Mouse (Mus musculus): ENCODE results near the gene Bco1. TPM values are rescaled to one million over a fixed set of nuclear protein-coding genes. Genes with fewer than 3 reads are reported as not detected.

The Bco1 gene
- polyA plus RNA-seq, 1 experiment from 2014 or later, result 0.25 TPM

DNA sequence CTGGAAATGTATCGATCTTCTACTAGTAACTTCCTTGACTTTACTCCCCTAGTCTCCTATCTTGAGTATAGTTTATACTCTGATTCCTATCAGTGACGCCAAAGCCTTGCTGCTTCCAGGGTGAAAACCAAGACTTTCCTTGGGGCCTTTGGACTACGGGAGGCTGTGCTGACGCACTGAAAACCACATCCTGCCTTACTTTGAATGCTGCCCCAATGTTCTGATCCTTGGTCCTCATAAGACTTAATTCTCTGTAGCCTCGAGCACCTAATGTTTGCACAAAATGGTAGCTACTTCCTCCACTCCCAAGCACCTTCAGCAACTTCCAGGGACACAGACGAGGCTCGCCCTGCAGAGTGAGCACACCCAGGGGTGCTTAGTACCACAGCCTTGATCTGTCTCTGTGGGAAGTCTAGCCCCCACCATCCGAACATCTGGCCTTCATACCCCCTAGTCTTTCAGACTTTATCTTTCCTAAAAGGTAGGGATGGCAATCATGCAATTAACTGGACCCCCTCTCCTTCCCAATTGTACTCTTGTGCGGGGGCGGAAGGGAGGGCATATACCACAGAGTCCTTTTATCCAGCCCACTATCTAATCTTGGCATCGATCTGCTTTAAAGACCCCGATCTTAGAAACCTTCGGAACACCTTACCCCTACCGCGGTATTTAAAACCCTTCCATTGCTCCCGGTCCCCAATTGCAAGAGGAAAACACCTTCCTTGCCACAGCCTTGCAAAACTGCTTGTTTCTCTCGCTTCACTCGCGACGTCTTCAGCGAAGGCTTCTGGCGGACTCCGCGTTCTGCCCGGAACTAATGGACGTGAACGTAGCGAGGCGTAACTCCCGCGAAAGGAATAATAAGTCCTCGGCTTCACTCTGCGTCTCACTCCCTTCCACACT, 61.5 kb downstream of the Bco1 start:
- ATAC-seq (ENCODE audit: low read depth), result peak; percentile 10; the same call in 1 of the 2 replicates
- Histone ChIP-seq H3K27me3 (ENCODE audit: control insufficient read depth, insufficient read depth, low read length) (no peaks in the 10 kb centered on the region), H3K4me3 (ENCODE audit: low read depth, low read length) (peak overlapping the region; percentile 91), H3K4me1 (ENCODE audit: control insufficient read depth, insufficient read depth, low read length) (peaks cover 20% of the 10 kb centered on the region), H3K9ac (replicated peaks; ENCODE audit: low read depth, low read length) (peak overlapping the region; percentile 65), H3K4me2 (ENCODE audit: low read depth, low read length) (peak overlapping the region; percentile 86), H3K27ac (ENCODE audit: low read depth, low read length) (peak overlapping the region; percentile 75), H3K36me3 (ENCODE audit: control insufficient read depth, insufficient read depth, low read length) (no peaks in the 10 kb centered on the region), H3K9me3 (ENCODE audit: control insufficient read depth, low read length) (no peaks in the 10 kb centered on the region)
- WGBS, result 13% methylated on average over 33 of the region's 33 CpGs

DNA sequence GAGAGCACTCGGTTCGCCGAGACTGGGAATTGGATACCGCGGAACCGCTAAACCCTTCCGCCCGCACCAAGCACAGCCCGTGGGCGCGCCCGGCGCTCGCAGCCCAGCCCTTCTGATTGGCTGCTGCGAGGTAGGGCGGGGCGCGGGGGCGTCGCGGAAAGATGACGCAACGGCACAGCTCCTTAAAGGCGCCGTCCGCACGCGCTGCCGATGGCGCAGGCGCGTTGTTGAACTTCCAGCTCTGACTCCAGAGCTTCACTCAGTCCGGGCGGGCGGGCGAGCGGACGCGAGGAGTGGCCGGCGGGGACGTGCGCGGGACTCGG, 62.1 kb downstream of the Bco1 start:
- Histone ChIP-seq H3K9me3 (ENCODE audit: control insufficient read depth, low read length) (no peaks in the 10 kb centered on the region), H3K9ac (replicated peaks; ENCODE audit: low read depth, low read length) (peak overlapping the region; percentile 88), H3K4me2 (ENCODE audit: low read depth, low read length) (peak overlapping the region; percentile 86), H3K4me1 (ENCODE audit: control insufficient read depth, insufficient read depth, low read length) (peaks cover 20% of the 10 kb centered on the region), H3K4me3 (ENCODE audit: low read depth, low read length) (peak overlapping the region; percentile 91), H3K36me3 (ENCODE audit: control insufficient read depth, insufficient read depth, low read length) (no peaks in the 10 kb centered on the region), H3K27ac (ENCODE audit: low read depth, low read length) (peak overlapping the region; percentile 75), H3K27me3 (ENCODE audit: control insufficient read depth, insufficient read depth, low read length) (no peaks in the 10 kb centered on the region)
- 0% methylated on average over 36 of the region's 45 CpGs for WGBS
- ATAC-seq (ENCODE audit: low read depth), result peak; percentile 96

DNA sequence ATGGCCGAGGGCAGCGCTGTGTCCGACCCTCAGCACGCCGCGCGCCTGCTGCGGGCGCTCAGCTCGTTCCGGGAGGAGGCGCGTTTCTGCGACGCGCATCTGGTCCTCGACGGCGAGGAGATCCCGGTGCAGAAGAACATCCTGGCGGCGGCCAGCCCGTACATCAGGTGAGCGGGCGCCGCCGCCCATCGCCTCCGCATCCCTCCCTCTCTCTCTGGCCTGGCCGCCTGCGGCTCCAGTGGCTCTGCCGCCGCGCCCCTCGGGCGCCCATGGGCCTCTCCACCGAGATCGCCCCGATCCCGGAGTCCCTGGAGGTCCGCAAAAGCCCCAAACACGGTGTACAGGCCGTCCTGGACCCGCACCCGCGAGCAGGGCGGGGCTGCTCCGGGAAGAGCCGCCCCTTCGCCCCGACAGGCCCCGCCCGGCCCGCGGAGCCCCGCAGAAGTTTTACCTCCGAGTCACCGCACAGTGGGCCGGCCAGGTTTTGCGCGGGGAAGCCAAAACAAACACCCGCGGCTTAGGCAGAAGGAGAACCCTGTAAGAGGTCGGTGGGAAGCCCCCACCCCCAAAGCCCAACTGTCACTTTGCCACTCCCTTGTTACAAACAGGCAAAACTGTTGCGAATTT, 62.6 kb downstream of the Bco1 start, which contains the start of gene Gan:
Gene Gan (plus strand): TSS at position 1 of the 627 bp plus-strand sequence.
- ATAC-seq (ENCODE audit: low read depth), result peak; percentile 77
- Histone ChIP-seq H3K27me3 (ENCODE audit: control insufficient read depth, insufficient read depth, low read length) (no peaks in the 10 kb centered on the region), H3K9ac (replicated peaks; ENCODE audit: low read depth, low read length) (peak within 1 kb of the TSS; percentile 88), H3K27ac (ENCODE audit: low read depth, low read length) (peak within 1 kb of the TSS; percentile 75), H3K4me1 (ENCODE audit: control insufficient read depth, insufficient read depth, low read length) (peaks cover 20% of the 10 kb centered on the region), H3K4me2 (ENCODE audit: low read depth, low read length) (peak within 1 kb of the TSS; percentile 86), H3K4me3 (ENCODE audit: low read depth, low read length) (peak within 1 kb of the TSS; percentile 91), H3K36me3 (ENCODE audit: control insufficient read depth, insufficient read depth, low read length) (no peaks in the 10 kb centered on the region), H3K9me3 (ENCODE audit: control insufficient read depth, low read length) (no peaks in the 10 kb centered on the region)
- WGBS, result under 1% methylated on average over 56 of the region's 65 CpGs

DNA sequence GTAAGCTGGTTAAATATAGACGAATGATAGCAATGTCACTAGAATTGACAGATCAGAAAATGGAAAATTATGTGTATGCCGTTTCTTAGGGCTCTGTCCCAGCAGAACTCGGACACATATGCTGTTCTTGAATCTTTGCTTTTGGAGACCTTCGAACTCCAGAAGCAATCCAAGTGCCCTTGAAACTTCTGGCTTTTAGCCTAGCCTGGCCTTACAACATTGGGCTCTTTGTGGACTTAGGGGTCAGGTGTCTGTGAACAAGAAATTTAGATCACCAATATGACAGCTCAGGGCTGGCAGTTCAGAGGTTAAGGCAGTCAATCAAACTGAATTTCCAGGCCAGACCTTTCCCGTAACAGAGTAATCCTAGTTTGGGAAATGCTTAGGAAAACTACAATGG, 63.4 kb downstream of the Bco1 start:
- H3K27me3 ChIP-seq (ENCODE audit: control insufficient read depth, insufficient read depth, low read length), result no peaks in the 10 kb centered on the region
- ATAC-seq (ENCODE audit: low read depth), result no peak
- H3K36me3 ChIP-seq (ENCODE audit: control insufficient read depth, insufficient read depth, low read length), result no peaks in the 10 kb centered on the region
- peak overlapping the region; percentile 91; the same call in 1 of the 2 replicates for H3K4me3 ChIP-seq (ENCODE audit: low read depth, low read length)
- peaks cover 20% of the 10 kb centered on the region for H3K4me1 ChIP-seq (ENCODE audit: control insufficient read depth, insufficient read depth, low read length)
- no peaks in the 10 kb centered on the region for H3K9me3 ChIP-seq (ENCODE audit: control insufficient read depth, low read length)
- H3K4me2 ChIP-seq (ENCODE audit: low read depth, low read length), result peak overlapping the region; percentile 61
- no peak overlapping the region for H3K27ac ChIP-seq (ENCODE audit: low read depth, low read length)
- WGBS, result 67% methylated on average over 5 of the region's 5 CpGs
- H3K9ac ChIP-seq (replicated peaks; ENCODE audit: low read depth, low read length), result no peak overlapping the region; the same call in 1 of the 2 replicates

DNA sequence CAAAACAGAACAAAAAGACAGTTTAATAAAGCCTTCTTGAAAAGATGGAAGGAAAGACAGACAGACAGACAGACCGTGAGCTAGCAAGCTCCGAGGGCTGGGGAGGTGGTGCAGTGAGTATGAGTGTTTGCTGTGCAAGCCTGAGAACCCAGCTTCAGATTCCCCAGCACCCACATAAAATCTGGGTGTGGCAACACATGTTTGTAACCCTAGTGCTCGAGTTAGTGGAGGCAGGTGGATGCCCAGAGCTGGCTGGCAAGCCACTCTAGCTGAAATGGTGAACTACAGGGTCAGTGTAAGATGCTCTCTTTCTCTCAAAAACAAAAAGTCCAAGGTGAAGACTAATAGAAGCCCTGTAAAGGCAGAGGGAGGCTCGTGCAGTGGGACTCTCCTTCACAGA, 69.3 kb downstream of the Bco1 start:
- Histone ChIP-seq H3K4me3 (ENCODE audit: low read depth, low read length) (no peak overlapping the region), H3K9me3 (ENCODE audit: control insufficient read depth, low read length) (no peaks in the 10 kb centered on the region), H3K4me1 (ENCODE audit: control insufficient read depth, insufficient read depth, low read length) (0 out of 2 replicates have a peak, but pooled peaks cover 3% of the 10 kb centered on the region), H3K36me3 (ENCODE audit: control insufficient read depth, insufficient read depth, low read length) (no peaks in the 10 kb centered on the region), H3K4me2 (ENCODE audit: low read depth, low read length) (no peak overlapping the region), H3K27ac (ENCODE audit: low read depth, low read length) (no peak overlapping the region), H3K9ac (replicated peaks; ENCODE audit: low read depth, low read length) (no peak overlapping the region), H3K27me3 (ENCODE audit: control insufficient read depth, insufficient read depth, low read length) (no peaks in the 10 kb centered on the region)
- no peak for ATAC-seq (ENCODE audit: low read depth)
- WGBS, result 82% methylated on average over 4 of the region's 4 CpGs

DNA sequence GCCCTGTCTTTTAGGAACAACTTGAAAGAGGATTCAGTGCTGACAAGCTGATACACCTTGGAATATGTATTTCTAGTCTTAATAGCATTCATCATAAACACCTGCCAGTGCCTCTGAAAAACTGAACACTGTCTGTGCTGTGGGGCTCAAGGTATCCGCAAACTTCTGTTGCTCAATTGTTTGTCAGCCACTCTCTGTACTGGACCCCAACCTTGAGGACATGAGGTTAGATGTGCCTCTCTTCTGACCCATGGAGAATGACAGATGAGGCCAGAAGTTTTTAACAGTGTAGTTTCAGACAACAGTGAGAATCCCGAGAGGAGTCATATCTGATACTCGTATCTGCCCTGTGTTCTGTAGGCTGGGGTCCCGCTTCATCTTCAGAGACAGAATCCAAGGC, 69.9 kb downstream of the Bco1 start:
- Histone ChIP-seq H3K27ac (ENCODE audit: low read depth, low read length) (no peak overlapping the region), H3K4me3 (ENCODE audit: low read depth, low read length) (no peak overlapping the region), H3K27me3 (ENCODE audit: control insufficient read depth, insufficient read depth, low read length) (no peaks in the 10 kb centered on the region), H3K4me2 (ENCODE audit: low read depth, low read length) (no peak overlapping the region), H3K9me3 (ENCODE audit: control insufficient read depth, low read length) (no peaks in the 10 kb centered on the region), H3K9ac (replicated peaks; ENCODE audit: low read depth, low read length) (no peak overlapping the region), H3K4me1 (ENCODE audit: control insufficient read depth, insufficient read depth, low read length) (no peaks in the 10 kb centered on the region), H3K36me3 (ENCODE audit: control insufficient read depth, insufficient read depth, low read length) (no peaks in the 10 kb centered on the region)
- WGBS, result 97% methylated on average over 4 of the region's 4 CpGs
- no peak for ATAC-seq (ENCODE audit: low read depth)

DNA sequence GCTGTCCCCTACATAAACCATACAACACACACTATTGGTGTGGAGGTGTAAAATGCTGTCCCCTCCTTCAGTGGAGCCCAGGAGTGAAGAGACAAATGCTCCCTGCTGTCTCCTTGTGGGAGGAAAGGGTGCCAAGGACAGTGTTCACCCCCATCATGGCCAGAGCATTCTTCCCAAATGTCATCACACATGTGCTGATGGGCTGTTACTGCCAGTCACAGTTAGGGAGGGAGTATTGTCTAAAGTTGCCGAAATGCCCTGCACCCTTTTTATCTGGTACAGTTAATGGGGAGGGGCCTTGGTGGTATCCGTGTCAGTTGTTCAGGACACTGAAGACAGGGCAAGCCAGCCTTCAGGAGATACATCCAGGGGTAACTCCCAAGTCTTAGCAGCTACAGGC, 70.9 kb downstream of the Bco1 start:
- Histone ChIP-seq H3K4me1 (ENCODE audit: control insufficient read depth, insufficient read depth, low read length) (no peaks in the 10 kb centered on the region), H3K4me2 (ENCODE audit: low read depth, low read length) (no peak overlapping the region), H3K27me3 (ENCODE audit: control insufficient read depth, insufficient read depth, low read length) (no peaks in the 10 kb centered on the region), H3K27ac (ENCODE audit: low read depth, low read length) (no peak overlapping the region), H3K9me3 (ENCODE audit: control insufficient read depth, low read length) (no peaks in the 10 kb centered on the region), H3K36me3 (ENCODE audit: control insufficient read depth, insufficient read depth, low read length) (no peaks in the 10 kb centered on the region), H3K9ac (replicated peaks; ENCODE audit: low read depth, low read length) (no peak overlapping the region), H3K4me3 (ENCODE audit: low read depth, low read length) (no peak overlapping the region)
- ATAC-seq (ENCODE audit: low read depth), result no peak
- 96% methylated on average over 2 of the region's 2 CpGs for WGBS

DNA sequence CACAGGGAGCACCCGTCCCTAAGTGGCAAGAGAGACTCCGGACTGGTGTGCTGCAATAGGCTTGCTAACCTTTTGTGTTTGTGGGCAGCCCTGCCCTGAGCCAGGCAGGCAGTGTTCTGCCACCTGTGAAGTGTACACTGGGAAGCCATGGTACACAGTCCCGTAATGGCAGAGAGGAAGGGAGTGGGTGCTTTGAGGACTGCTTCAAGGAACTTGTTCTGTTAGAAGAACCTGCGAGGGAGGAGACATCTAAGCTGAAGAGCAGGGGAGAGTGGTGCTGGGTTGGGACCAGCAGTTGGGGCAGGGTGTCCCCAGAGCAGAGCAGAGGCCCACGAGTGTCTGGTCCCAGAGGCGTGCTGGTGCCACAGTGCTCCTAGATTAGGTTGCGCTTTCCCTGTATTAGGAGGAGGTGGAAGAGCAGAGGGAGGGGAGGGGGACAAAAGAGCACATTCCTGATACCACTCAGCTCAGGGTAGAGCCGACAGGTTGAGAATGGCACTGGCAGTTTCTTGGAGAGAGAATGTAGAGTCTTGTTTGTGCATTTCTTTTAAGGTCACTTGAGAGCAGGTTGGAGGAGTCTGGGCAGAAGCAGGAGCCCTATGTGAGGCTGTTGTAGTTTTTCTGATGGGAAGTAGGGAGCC, 71.7 kb downstream of the Bco1 start:
- no peak overlapping the region for H3K27ac ChIP-seq (ENCODE audit: low read depth, low read length)
- no peaks in the 10 kb centered on the region for H3K27me3 ChIP-seq (ENCODE audit: control insufficient read depth, insufficient read depth, low read length)
- H3K36me3 ChIP-seq (ENCODE audit: control insufficient read depth, insufficient read depth, low read length), result no peaks in the 10 kb centered on the region
- no peaks in the 10 kb centered on the region for H3K4me1 ChIP-seq (ENCODE audit: control insufficient read depth, insufficient read depth, low read length)
- no peak overlapping the region for H3K4me3 ChIP-seq (ENCODE audit: low read depth, low read length)
- H3K9ac ChIP-seq (replicated peaks; ENCODE audit: low read depth, low read length), result no peak overlapping the region
- no peaks in the 10 kb centered on the region for H3K9me3 ChIP-seq (ENCODE audit: control insufficient read depth, low read length)
- no peak overlapping the region for H3K4me2 ChIP-seq (ENCODE audit: low read depth, low read length)
- 90% methylated on average over 8 of the region's 8 CpGs for WGBS
- ATAC-seq (ENCODE audit: low read depth), result no peak

DNA sequence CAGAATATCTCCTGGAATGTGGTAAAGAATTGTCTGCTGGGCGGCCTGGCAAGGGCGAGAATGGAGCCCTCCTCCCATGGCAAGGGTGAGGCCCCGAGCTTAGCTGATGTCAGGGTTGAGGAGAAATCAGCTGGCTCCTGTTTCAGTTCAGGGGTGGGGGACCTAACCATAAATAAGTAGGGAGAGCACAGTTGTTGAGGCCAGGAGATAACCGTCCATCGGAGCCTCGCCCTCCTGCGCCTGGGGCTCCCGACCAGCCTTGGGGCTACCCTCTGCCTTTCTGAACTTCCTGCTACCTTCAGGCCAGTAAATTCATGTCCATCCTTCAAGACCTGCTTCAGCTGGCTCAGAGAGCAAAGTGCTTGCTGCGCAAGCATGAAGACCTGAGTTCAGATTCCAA, 72.7 kb downstream of the Bco1 start:
- H3K4me3 ChIP-seq (ENCODE audit: low read depth, low read length), result no peak overlapping the region
- H3K4me2 ChIP-seq (ENCODE audit: low read depth, low read length), result no peak overlapping the region
- H3K27me3 ChIP-seq (ENCODE audit: control insufficient read depth, insufficient read depth, low read length), result no peaks in the 10 kb centered on the region
- H3K9ac ChIP-seq (replicated peaks; ENCODE audit: low read depth, low read length), result no peak overlapping the region
- H3K9me3 ChIP-seq (ENCODE audit: control insufficient read depth, low read length), result no peaks in the 10 kb centered on the region
- no peak overlapping the region for H3K27ac ChIP-seq (ENCODE audit: low read depth, low read length)
- 0 out of 2 replicates have a peak, but pooled peaks cover 5% of the 10 kb centered on the region for H3K4me1 ChIP-seq (ENCODE audit: control insufficient read depth, insufficient read depth, low read length)
- 94% methylated on average over 9 of the region's 9 CpGs for WGBS
- H3K36me3 ChIP-seq (ENCODE audit: control insufficient read depth, insufficient read depth, low read length), result no peaks in the 10 kb centered on the region
- ATAC-seq (ENCODE audit: low read depth), result no peak
